Mouse (Mus musculus): Measurements from ENCODE around the gene Hs6st1. TPM values are rescaled to one million over a fixed set of nuclear protein-coding genes. Genes with fewer than 3 reads are reported as not detected.

Hs6st1 gene
- polyA plus RNA-seq, 1 experiment from 2014 or later = 9.4 TPM

DNA sequence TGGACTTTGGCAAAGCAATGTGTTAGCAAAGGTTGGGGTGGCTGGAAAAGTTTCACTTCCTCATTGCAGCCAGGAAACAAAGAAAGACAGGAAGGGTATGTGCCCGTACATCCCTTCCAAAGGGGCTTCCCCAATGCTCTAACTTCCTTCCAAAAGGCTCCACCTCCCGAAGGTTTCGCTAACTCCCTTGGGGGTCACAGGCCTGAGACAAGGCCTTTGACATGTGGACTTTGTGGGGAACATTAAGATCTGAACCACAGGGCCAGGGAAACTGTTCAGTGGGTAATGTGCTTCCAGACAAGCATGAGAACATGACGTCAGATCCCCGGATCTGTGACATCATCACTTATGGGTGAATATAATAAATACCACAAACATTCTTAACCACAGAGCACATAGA, 15.5 kb upstream of the Hs6st1 start:
- Histone ChIP-seq H3K27ac (ENCODE audit: low read length) (no peak overlapping the region), H3K9me3 (replicated peaks; ENCODE audit: control insufficient read depth, low read length, poor library complexity, severe bottlenecking) (no peaks in the 10 kb centered on the region), H3K4me2 (ENCODE audit: low read length) (no peak overlapping the region), H3K9ac (ENCODE audit: low read depth, low read length) (no peak overlapping the region), H3K27me3 (ENCODE audit: control insufficient read depth, insufficient read depth, low read depth, low read length) (no peaks in the 10 kb centered on the region), H3K36me3 (ENCODE audit: control insufficient read depth, insufficient read depth, low read length) (no peaks in the 10 kb centered on the region), H3K4me3 (ENCODE audit: low read depth, low read length) (no peak overlapping the region), H3K4me1 (ENCODE audit: control insufficient read depth, insufficient read depth, low read length) (no peaks in the 10 kb centered on the region)
- ATAC-seq = no peak
- 91% methylated on average over 5 of the region's 5 CpGs for WGBS

DNA sequence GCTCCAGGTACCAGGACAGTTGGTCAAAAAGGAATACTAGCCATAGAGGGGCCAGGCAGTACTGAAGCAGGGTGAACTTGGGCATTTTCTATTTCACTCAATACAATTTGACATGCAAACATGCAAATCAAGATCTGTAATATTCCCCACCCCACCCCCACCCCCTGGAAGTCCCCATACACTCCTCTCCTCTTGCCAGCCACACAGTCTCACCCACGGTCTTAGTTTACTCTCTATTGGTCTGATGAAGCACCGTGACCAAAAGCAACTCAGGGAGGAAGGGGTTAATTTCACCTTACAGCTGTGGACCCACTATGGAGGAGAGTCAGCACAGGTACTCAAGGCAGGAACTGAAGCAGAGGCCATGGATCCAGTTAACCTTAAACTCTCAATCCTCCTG, 14.6 kb upstream of the Hs6st1 start:
- WGBS = 88% methylated on average over 2 of the region's 2 CpGs
- no peak for ATAC-seq
- Histone ChIP-seq H3K27ac (ENCODE audit: low read length) (no peak overlapping the region), H3K9me3 (replicated peaks; ENCODE audit: control insufficient read depth, low read length, poor library complexity, severe bottlenecking) (no peaks in the 10 kb centered on the region), H3K4me2 (ENCODE audit: low read length) (no peak overlapping the region), H3K27me3 (ENCODE audit: control insufficient read depth, insufficient read depth, low read depth, low read length) (no peaks in the 10 kb centered on the region), H3K36me3 (ENCODE audit: control insufficient read depth, insufficient read depth, low read length) (no peaks in the 10 kb centered on the region), H3K4me1 (ENCODE audit: control insufficient read depth, insufficient read depth, low read length) (no peaks in the 10 kb centered on the region), H3K9ac (ENCODE audit: low read depth, low read length) (no peak overlapping the region), H3K4me3 (ENCODE audit: low read depth, low read length) (no peak overlapping the region)

DNA sequence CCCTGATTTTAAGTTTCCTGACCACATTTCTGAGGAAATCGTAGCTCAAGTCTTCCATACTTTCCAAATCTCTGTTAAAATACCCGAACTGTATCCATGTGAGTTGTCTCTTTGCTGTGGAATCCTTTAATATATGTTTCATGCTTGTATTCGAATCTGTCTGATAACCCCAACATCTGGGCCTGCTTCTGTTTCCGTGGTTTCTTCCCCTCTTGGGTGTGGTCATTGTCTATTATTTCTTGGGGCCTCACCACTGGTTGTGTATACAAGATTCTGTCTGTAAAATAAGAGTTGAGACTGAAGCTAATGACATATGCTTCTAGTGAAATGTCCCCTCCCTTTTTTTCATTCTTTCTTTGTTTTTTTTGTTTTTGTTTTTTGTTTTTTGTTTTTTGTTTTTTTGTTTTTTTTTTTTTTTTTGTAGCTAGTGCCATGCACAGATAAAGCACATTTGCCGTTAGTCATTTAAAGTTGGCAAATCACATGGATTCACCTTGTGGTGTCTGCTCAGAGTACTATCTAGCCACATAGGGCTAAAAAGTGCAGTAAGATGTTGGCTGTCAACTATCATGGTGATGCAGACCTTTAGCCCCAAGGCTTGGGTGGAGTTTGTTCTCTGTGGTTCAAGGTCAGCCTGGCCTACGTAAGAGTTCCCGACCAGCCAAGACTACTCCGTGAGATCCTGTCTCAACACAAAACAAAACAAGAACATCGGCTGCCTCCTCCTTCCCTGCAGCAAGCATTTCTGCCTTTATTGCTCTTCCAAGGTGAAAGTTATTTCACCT, 13.8 kb upstream of the Hs6st1 start:
- Histone ChIP-seq H3K9ac (ENCODE audit: low read depth, low read length) (no peak overlapping the region), H3K9me3 (replicated peaks; ENCODE audit: control insufficient read depth, low read length, poor library complexity, severe bottlenecking) (no peaks in the 10 kb centered on the region), H3K4me2 (ENCODE audit: low read length) (no peak overlapping the region), H3K4me3 (ENCODE audit: low read depth, low read length) (no peak overlapping the region), H3K36me3 (ENCODE audit: control insufficient read depth, insufficient read depth, low read length) (no peaks in the 10 kb centered on the region), H3K4me1 (ENCODE audit: control insufficient read depth, insufficient read depth, low read length) (no peaks in the 10 kb centered on the region), H3K27me3 (ENCODE audit: control insufficient read depth, insufficient read depth, low read depth, low read length) (no peaks in the 10 kb centered on the region), H3K27ac (ENCODE audit: low read length) (no peak overlapping the region)
- WGBS = 88% methylated on average over 9 of the region's 9 CpGs
- ATAC-seq = no peak

DNA sequence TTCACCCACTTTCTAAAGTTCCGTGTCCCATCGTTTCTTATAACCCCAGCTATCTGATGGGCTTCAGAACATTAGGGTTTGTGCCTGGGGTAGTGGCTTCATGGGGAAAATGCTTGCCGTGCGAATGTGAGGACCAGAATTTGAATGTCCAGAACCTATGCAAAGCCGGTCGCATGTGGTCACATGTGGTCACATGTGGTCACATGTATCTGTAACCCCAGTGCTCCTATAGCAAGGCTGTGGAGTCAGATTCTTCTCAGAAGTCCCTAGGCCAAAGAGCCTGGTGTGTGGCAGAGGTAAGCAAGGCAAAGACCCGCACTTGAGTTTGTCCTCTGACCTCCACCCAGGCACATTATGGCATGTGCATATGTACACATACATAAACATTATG, 13.2 kb upstream of the Hs6st1 start:
- Histone ChIP-seq H3K36me3 (ENCODE audit: control insufficient read depth, insufficient read depth, low read length) (no peaks in the 10 kb centered on the region), H3K27ac (ENCODE audit: low read length) (no peak overlapping the region), H3K9me3 (replicated peaks; ENCODE audit: control insufficient read depth, low read length, poor library complexity, severe bottlenecking) (no peaks in the 10 kb centered on the region), H3K4me3 (ENCODE audit: low read depth, low read length) (no peak overlapping the region), H3K4me2 (ENCODE audit: low read length) (no peak overlapping the region), H3K27me3 (ENCODE audit: control insufficient read depth, insufficient read depth, low read depth, low read length) (no peaks in the 10 kb centered on the region), H3K9ac (ENCODE audit: low read depth, low read length) (no peak overlapping the region), H3K4me1 (ENCODE audit: control insufficient read depth, insufficient read depth, low read length) (no peaks in the 10 kb centered on the region)
- ATAC-seq = no peak
- 94% methylated on average over 7 of the region's 7 CpGs for WGBS

DNA sequence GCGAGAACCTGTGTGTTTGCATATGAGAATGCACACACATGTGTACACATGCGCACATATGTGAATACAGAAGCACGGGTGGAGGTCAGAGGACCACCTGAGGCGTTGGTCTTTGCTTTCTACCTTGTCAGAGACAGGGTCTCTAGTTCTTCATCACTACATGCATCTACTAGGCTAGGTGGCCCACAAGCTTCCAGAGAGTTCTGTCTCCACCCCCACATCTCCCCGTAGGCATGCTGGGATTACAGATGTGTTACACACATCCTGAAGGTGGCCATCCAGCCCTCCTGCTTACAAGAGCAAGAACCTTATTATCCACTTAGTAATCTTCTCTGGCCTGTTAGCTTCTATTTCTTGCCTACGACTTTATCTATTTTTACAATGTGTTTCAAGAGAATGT, 8.8 kb upstream of the Hs6st1 start:
- 90% methylated on average over 6 of the region's 6 CpGs for WGBS
- no peak for ATAC-seq
- Histone ChIP-seq H3K27me3 (ENCODE audit: control insufficient read depth, insufficient read depth, low read depth, low read length) (no peaks in the 10 kb centered on the region), H3K9me3 (replicated peaks; ENCODE audit: control insufficient read depth, low read length, poor library complexity, severe bottlenecking) (no peaks in the 10 kb centered on the region), H3K9ac (ENCODE audit: low read depth, low read length) (no peak overlapping the region), H3K27ac (ENCODE audit: low read length) (no peak overlapping the region), H3K4me2 (ENCODE audit: low read length) (no peak overlapping the region), H3K36me3 (ENCODE audit: control insufficient read depth, insufficient read depth, low read length) (no peaks in the 10 kb centered on the region), H3K4me3 (ENCODE audit: low read depth, low read length) (no peak overlapping the region), H3K4me1 (ENCODE audit: control insufficient read depth, insufficient read depth, low read length) (peaks cover 6% of the 10 kb centered on the region; the same call in 1 of the 2 replicates)

DNA sequence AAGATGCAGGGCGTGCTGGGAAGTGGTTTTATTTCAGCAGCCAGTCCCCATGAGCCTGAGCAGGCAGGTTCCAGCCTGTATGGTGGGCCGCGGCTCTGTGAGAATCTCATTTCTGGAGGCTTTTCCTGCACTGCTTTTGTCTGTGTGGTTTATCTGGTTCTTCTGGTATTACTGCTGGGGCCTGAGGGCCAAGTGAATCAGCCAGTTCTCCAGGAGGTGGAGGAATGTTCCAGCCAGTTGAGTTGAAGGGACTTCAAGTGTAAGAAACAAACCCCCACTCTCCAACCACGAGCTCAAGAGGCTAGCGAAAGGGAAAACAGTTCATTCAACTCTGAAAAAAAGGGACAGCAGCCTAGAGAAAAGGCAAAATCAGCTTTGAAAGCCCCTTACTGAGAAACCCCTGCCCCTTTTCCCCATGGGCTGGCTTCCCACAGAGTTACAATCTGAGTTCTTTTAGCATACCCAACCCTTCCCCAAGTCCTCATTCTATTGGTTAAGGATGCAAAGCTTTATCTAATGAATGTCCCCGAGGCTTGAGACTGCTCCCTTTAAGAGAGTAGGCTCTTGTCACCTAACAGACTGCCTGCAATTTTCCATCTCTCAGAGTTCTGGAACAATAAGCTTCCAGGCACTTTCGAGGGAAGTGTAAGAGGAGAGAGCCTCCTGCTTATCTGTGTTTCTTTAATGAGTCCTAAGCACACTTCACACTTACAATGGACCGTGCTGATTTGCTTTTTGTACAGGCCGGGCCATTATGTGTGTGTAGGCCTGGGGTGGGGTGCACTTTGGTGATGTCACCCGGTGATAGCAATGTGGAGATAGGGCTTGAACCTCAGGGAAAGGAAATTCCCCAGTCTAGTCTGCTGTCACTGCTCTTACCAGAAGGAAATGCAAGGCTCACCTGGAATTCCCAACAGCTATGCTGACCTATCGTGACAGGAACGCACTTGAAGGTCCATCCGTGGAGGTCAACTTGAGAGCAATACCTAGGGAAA, 7.9 kb upstream of the Hs6st1 start:
- H3K27ac ChIP-seq (ENCODE audit: low read length) = no peak overlapping the region

DNA sequence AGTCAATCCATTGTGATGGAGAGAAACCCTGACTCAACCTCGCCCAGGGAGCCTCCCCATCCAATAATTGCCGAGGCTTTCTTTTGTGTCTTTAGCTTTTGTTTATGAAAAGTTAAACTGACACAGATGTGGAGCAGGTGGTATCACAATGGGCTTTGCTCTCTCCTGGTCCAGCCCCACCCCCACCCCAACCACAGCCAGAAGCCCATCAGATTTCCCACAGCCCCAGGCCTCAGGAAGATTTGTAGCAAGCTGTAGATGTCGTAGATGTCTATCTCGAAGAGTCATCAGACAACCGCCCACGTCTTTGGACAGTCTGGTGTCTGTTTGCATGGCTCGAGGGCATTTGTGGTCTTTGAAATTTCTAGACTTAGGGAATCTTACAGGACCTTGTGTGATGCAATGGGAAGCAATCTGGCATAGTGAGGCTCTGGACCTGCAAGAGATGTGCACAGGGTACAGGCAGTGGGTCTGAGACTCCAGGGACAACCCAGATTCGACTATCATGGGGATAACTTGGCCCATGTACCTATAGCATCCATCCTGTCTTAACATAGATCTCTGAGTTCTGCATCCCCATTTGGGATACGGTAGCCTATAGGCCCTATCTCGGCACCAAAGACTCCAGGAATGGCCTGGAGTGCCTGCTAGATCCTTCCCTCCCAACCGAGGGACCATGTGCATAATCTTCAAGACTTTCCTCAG, 6.8 kb upstream of the Hs6st1 start:
- Histone ChIP-seq H3K9ac (ENCODE audit: low read depth, low read length) (no peak overlapping the region), H3K4me2 (ENCODE audit: low read length) (no peak overlapping the region), H3K27ac (ENCODE audit: low read length) (no peak overlapping the region), H3K4me3 (ENCODE audit: low read depth, low read length) (no peak overlapping the region), H3K4me1 (ENCODE audit: control insufficient read depth, insufficient read depth, low read length) (peaks cover 18% of the 10 kb centered on the region), H3K27me3 (ENCODE audit: control insufficient read depth, insufficient read depth, low read depth, low read length) (no peaks in the 10 kb centered on the region), H3K9me3 (replicated peaks; ENCODE audit: control insufficient read depth, low read length, poor library complexity, severe bottlenecking) (no peaks in the 10 kb centered on the region), H3K36me3 (ENCODE audit: control insufficient read depth, insufficient read depth, low read length) (no peaks in the 10 kb centered on the region)
- 73% methylated on average over 11 of the region's 11 CpGs for WGBS
- no peak for ATAC-seq

More for the DNA sequence above, 7.9 kb upstream of the Hs6st1 start:
- no peak for ATAC-seq
- no peak overlapping the region for H3K4me3 ChIP-seq (ENCODE audit: low read depth, low read length)
- H3K36me3 ChIP-seq (ENCODE audit: control insufficient read depth, insufficient read depth, low read length) = no peaks in the 10 kb centered on the region
- H3K4me2 ChIP-seq (ENCODE audit: low read length) = no peak overlapping the region
- no peaks in the 10 kb centered on the region for H3K27me3 ChIP-seq (ENCODE audit: control insufficient read depth, insufficient read depth, low read depth, low read length)
- WGBS = 26% methylated on average over 13 of the region's 13 CpGs
- no peak overlapping the region for H3K9ac ChIP-seq (ENCODE audit: low read depth, low read length)
- H3K4me1 ChIP-seq (ENCODE audit: control insufficient read depth, insufficient read depth, low read length) = peaks cover 12% of the 10 kb centered on the region
- H3K9me3 ChIP-seq (replicated peaks; ENCODE audit: control insufficient read depth, low read length, poor library complexity, severe bottlenecking) = no peaks in the 10 kb centered on the region

DNA sequence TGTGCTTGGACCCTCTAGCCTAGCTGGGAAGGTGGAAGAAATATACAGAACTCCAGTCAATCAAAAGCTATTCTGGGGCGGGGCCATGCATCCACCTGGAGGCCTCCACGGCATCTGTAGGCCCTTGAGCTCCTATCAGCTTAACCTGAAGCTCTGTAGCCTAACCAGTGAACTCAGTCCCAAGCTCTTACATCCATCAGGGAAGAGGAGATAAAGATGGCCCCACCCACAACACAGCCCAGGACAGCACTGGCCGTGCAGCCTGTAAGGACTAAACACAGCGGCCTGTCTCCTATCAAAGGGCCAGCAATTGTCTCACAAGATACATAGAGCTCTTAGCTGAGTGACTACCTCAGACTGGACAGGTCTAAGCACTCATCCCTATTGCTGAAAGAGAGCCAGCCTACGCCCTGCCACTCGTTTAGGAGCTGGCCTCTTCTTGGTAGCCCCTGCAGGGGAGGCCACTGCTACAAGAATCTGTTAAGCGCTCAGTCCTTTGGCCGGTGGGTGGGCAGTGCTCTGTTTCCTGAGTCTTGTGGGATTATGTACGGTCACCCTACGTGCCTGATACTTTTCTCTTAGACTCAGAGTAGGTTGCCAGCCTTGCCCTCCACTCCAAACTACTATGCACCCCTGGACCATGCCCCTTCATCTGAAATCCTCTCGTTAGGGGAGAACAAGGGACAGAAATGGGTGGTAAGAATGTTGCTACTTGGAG, 6.0 kb upstream of the Hs6st1 start:
- H3K36me3 ChIP-seq (ENCODE audit: control insufficient read depth, insufficient read depth, low read length) = no peaks in the 10 kb centered on the region
- H3K4me1 ChIP-seq (ENCODE audit: control insufficient read depth, insufficient read depth, low read length) = peaks cover 18% of the 10 kb centered on the region
- H3K27ac ChIP-seq (ENCODE audit: low read length) = no peak overlapping the region
- no peak overlapping the region for H3K4me2 ChIP-seq (ENCODE audit: low read length)
- no peak overlapping the region for H3K4me3 ChIP-seq (ENCODE audit: low read depth, low read length)
- 82% methylated on average over 11 of the region's 11 CpGs for WGBS
- no peak for ATAC-seq
- no peaks in the 10 kb centered on the region for H3K27me3 ChIP-seq (ENCODE audit: control insufficient read depth, insufficient read depth, low read depth, low read length)
- H3K9me3 ChIP-seq (replicated peaks; ENCODE audit: control insufficient read depth, low read length, poor library complexity, severe bottlenecking) = no peaks in the 10 kb centered on the region
- H3K9ac ChIP-seq (ENCODE audit: low read depth, low read length) = no peak overlapping the region
